Mouse (Mus musculus) liver, postnatal 0 days (tissue): ENCODE results near the gene Elfn2.

Experiments
- CTCF ChIP-seq: sonication (generic); IDR thresholded peaks from 2 replicates; pipeline ENCODE4 v1.5.1; 2016; ENCODE audit warnings: antibody characterized with exemption, low read depth
- EP300 ChIP-seq: IDR thresholded peaks from 2 replicates; pipeline ENCODE4 v1.6.1; 2016; ENCODE audit warnings: antibody characterized with exemption, low read depth, mild to moderate bottlenecking

- TF ChIP-seq CTCF (no peak), EP300 (no peak)
Measured at GRCm38 (mm10) chr15:78626285-78626684, 92.3 kb downstream of the Elfn2 start.
